Mouse (Mus musculus) NIH3T3 (cell line): ENCODE measurements around the gene Sfmbt1.

Experiments used
- DNase-seq: peaks from one replicate; pipeline ENCODE4 v3.0.0-alpha.2; 2012; ENCODE audit warnings: low read depth

The Sfmbt1 gene

GRCm38 (mm10) chr14:30714799-30715617 lies at the start of gene Sfmbt1:
Sfmbt1 (plus strand) TSS chr14:30714849.
- DNase-seq = no peak

DNA sequence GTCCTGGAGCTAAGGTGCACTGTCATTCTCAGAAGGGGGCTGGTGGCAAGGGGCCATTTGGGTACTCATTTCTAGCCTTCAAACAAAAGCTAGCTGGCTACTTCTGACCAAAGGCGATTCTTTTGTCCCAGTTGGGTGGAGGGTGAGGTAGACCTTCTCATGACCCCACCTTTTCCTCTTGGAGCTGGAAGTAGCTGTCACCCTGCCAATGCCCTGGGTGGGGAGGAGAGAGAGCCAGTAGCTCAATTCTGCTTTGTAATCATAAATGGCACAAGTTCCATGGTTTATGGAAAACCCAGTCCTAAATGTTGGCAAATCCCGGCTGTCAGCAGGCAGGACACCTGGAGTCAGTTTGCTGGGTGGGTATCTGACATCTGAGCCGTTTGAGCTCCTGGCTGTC lies 48.6 kb upstream of the Sfmbt1 start:
- no peak for DNase-seq

GRCm38 (mm10) chr14:30666604-30667003 lies 48.0 kb upstream of the Sfmbt1 start:
- peak; percentile 27 for DNase-seq

DNA sequence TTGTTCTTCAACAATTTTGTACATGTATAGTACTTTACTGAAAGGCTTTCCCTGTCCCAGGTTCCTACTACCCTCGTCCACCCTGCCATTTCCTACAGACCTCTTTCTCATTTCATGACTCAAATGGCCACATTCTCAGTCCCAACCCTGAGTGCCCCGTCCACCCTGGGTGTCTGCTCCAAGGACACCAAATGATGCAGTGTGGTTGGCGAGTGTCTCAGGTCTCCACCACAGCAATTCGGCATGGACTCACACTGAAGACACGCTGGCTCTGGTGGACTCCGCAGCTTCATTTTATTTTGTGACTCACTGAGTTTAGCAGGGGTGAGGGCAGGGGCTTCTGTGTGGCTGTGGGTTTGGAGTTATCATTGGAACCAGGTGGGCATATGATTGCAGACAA lies 44.5 kb upstream of the Sfmbt1 start:
- DNase-seq = no peak

DNA sequence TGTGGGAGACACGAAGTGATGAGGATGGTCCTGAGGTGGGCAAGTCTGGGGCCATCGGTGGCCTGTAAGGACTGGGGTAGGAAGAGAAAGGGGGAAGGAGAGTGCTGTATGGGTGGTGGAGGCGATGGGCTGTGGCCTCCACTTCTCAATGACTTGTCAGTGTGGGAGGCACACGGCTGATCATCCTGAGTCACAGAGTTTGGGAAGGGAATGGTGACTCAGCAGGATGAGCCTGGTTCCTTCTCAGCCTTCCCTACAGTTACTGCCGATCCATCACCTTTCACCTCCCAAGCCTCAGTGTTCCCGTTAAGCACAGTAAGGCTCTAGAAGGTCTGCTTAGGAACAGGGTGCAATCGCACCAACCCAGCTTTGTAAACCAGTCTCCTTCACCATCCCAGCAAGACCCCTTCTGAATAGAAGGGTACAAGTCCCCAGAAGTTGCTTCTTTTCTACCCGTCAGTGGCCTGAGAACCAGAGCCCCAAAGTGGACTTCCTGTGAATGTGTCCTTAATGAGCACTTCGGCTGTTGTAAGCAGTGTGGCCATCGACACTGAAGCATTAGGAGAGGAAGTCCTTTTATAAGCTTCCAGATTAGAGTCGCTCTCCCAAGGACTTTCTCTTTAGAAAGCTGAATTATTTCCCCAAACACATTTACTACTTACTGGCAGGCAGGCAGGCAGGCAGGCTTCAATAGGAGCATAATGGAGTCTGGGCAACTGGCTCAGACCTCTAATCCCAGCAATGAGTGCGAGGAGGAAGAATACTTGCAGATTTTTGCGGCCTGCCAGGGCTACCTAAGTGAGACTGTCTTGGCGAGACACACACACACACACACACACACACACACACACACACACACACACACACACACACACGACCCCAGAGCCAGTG lies 43.3 kb upstream of the Sfmbt1 start:
- DNase-seq = peak; percentile 68

- peak; percentile 94 for DNase-seq
These were observed 42.7 kb upstream of the Sfmbt1 start for GRCm38 (mm10) chr14:30671986-30672312.

GRCm38 (mm10) chr14:30674947-30675346 lies 39.7 kb upstream of the Sfmbt1 start:
- no peak for DNase-seq

GRCm38 (mm10) chr14:30682131-30682530 lies 32.5 kb upstream of the Sfmbt1 start:
- no peak for DNase-seq

DNA sequence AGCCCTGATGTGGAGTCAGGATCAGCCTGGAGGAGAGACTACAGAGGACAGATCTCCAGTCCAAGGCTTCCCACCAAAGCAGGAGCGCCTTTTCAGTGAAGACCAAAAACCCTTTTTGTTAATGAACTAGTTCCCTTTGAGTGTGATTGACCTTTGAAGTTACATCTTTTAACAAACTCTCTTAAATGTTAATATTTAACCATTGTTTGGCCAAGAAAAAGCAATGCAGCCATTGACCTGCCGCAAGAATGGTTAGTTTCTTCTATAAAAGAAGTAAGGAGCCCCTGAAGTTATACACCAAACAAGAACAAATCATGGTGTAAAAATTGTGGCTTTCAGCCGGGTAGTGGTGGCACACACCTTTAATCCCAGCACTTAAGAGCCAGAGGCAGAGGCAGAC lies 24.0 kb upstream of the Sfmbt1 start:
- DNase-seq = no peak

DNA sequence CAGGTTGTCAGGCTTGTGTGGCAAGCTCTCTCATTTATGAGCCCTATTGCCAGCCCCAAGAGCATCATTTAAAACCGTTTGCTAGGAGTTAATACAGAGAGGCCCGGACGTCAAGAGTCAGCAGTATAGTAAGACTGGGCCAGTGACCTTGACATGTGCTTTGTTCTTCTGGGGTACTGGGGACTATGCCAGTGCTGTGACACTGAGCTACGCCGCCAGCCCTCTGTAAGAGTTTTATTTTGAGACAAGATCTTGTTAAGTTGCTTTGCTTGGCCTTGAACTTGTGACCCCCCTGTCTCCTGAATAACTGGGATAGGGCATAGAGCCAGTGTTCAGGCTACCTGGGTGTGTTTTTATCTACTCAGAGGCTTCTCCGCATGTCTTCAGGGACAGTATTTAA lies 22.2 kb upstream of the Sfmbt1 start:
- DNase-seq = no peak

- no peak for DNase-seq
These were observed 19.9 kb upstream of the Sfmbt1 start for GRCm38 (mm10) chr14:30694786-30695185.

- peak; percentile 80 for DNase-seq
These were observed 19.0 kb upstream of the Sfmbt1 start for GRCm38 (mm10) chr14:30695609-30696008.

DNA sequence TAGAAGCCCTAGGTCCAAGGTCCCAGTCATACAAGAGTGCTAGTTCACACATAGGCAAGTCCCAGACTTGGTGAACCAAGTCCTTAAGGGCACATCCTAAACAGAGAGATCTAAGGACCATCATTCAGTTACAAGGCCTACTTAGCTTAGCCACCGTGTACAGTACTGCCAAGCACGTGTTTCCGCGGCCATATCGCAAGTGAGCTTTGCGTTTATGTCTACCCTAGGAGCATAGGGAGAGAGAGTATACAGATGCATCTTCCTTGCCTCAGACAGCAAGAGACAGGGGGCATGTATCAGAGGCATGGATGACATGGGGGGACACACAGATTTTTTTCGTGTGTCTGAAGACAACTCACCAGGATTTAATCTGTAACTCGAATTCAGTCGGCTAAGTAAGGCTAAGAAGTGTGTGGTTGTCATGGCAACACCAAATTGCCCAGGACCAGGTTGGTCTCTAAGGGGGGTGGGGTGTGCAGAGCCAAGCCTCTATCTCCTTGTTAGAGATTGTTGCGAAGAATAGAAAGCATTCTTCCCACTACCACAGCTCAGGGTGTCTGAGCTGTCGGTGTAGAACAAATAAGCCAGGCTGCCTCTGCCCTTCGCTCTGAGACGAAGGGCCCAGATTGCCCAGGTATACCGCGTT lies 17.1 kb upstream of the Sfmbt1 start:
- DNase-seq = no peak

GRCm38 (mm10) chr14:30699656-30700055 lies 15.0 kb upstream of the Sfmbt1 start:
- DNase-seq = peak; percentile 78

GRCm38 (mm10) chr14:30702512-30702911 lies 12.1 kb upstream of the Sfmbt1 start:
- DNase-seq = no peak

DNA sequence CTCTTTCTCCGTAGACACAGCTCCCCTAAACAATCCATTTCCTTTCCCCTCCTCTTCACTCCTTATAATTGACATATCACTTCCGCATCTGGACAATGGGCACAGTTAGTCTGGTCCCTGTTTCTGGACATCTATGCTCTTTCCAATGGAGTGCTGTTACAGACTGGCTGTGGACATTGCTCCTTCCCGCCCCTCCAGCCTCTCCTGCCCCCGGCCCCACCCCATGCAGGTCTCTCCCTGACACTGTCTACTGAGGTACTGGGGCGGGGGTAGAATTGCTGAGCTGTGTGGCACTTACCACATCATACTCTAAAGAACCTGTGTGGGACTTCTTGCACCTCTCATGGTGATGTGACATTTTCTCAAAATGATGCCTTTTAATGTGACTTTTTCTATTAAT lies 11.6 kb upstream of the Sfmbt1 start:
- DNase-seq = no peak

- DNase-seq = no peak
These were observed 10.4 kb upstream of the Sfmbt1 start for GRCm38 (mm10) chr14:30704098-30704855.

DNA sequence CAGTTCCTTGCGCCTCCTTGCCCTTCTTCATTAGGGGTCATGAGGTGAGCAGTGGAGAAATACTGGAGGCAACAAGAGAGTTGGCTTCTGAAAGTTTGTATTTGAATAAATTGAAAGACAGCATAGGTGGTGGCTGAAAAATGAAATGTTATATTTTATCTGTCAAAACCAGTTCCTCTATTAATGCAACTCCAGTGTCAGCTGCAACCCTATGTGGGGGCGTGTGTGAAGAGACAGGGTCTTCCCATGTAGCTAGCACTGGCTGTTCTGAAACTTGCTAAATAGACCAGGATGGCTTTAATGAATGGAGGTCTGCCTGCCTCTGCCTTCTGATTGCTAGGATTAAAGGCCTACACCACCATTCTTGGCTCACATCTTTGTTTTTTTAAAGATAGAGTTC lies 2.8 kb upstream of the Sfmbt1 start:
- no peak for DNase-seq

GRCm38 (mm10) chr14:30713769-30714168 lies 880 bp upstream of the Sfmbt1 start:
- DNase-seq = no peak

DNA sequence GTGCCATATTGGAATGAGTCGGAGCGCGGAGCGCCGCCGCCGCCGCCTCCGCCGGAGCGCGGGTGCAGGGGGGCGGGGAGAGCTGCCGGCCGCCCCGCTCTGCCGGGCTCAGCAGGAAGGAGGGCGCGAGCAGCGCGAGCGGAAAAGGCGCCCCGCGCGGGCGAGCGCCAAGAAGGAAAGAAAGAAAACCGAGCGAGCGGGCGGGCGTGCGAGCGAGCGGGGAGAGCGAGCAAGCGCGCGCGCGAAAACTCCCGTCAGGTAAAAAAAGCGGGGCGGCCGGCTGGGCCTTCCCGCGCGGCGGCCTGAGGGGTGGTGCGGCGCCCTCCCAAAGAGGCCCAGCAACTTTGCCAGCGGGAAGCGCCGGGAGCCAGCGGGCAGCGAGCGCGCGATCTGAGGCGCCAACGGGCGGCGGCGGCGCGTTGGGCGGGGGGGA lies 985 bp downstream of the Sfmbt1 start:
- peak; percentile 61 for DNase-seq

DNA sequence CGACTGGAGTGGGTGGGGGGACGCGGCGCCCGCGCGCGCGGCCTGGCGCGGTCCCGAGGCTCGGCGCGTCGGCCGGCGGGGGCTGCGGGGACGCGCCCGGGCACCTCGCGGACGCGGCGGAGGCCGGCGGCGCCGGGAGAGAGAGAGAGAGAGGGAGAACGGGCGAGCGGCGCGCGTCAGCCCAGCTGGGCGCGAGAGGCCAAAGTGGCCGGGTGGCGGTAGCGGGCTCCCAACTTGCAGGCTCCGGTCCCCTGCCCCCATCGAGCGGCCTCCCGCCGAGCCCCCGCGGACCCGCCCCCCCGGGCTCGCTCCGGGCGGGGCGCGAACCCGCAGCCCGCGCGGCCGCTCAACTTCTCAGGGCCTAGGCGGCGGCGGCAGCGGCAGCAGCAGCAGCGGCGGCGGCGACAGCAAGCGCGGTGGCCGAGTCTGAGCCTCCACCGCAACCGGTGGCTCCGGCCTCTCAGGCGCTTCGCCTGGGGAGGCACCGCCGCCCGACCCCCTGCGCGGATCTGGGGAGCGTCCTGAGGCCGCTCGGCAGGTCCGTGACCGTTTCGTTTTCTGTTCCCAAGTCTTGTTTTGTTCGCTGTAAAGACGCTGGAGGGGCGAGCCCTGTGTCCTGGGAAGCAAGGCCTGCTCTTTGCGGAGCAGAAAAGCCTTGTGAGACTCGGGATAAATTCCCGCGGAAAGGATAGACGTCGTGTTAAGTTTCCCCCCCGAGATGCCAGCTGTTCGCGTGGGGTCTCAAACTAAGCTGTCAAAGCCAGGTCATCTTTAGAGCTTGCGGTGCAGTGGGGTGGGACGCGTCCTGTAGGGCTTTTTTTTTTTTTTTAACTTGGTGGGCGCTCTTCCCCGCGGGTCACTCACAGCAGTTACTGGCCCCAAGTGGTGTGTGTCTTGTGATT lies 1.7 kb downstream of the Sfmbt1 start:
- DNase-seq = peak; percentile 64
